31 mouse cellular contexts compared by ENCODE assay signal in genomic region chr11:78392728-78393127, GRCm38 (mm10). TPM values are rescaled to one million over a fixed set of nuclear protein-coding genes. Genes with fewer than 3 reads are reported as not detected.
A peak's percentile ranks its signal among the peaks of the same experiment; 100 is the strongest.
DNase-seq lines count a peak whose midpoint lies in the region; ATAC-seq and TF ChIP-seq lines count a peak whose summit lies in the region.
"Had no signal": no experiment of that assay in that cellular context is flagged by ENCODE, and none has a peak within 500 bp of the region (broad histone marks: within the 10 kb centered on the region; RNA-seq: fewer than 3 reads in every experiment).

No protein-coding gene starts in this region.

- no peaks in the 10 kb centered on the region for H3K36me3 ChIP-seq in liver, postnatal 0 days (replicated peaks; ENCODE audit: insufficient read depth, low read length)
- no peaks in the 10 kb centered on the region for H3K36me3 ChIP-seq in lung, embryonic 14.5 days (ENCODE audit: insufficient read depth)
- no peaks in the 10 kb centered on the region for H3K36me3 ChIP-seq in midbrain, embryonic 10.5 days
- H3K36me3 ChIP-seq: heart, embryonic 12.5 days; hindbrain, embryonic 13.5 days; limb, embryonic 10.5 days; limb, embryonic 15.5 days; midbrain, embryonic 15.5 days; neural tube, embryonic 15.5 days had no signal

- DNase-seq in liver, postnatal 0 days: peak; percentile 73
- DNase-seq in liver: no peak
- peak; percentile 18 for DNase-seq in lung, embryonic 14.5 days
- peak; percentile 78 for DNase-seq in lung, postnatal 14 days
- DNase-seq in right cerebral cortex, postnatal 4 days: no peak
- no peak for DNase-seq in spleen, postnatal 36 days (ENCODE audit: low spot score in 2 of 2)
- DNase-seq in midbrain, embryonic 10.5 days (ENCODE audit: low spot score): no peak
- DNase-seq: adrenal gland, postnatal 25 days; cerebellum, adult 11-12 months; cerebellum, postnatal 10 days; gastrocnemius, postnatal 25 days; heart, adult 2 months; heart, postnatal 4 days; kidney, adult 9 months; kidney, postnatal 10 days; layer of hippocampus, adult 9-11 months; retina, postnatal 1 day; right cerebral cortex, postnatal 14 days; thymus, postnatal 25 days had no signal

- H3K9me3 ChIP-seq in liver, postnatal 0 days (ENCODE audit: low read length): no peaks in the 10 kb centered on the region
- no peaks in the 10 kb centered on the region for H3K9me3 ChIP-seq in lung, embryonic 14.5 days (ENCODE audit: low read depth, low read length)
- no peaks in the 10 kb centered on the region for H3K9me3 ChIP-seq in midbrain, embryonic 10.5 days (replicated peaks)
- H3K9me3 ChIP-seq: forebrain, embryonic 13.5 days; heart, embryonic 12.5 days; hindbrain, embryonic 13.5 days; limb, embryonic 10.5 days; limb, embryonic 15.5 days; midbrain, embryonic 15.5 days; neural tube, embryonic 15.5 days had no signal

- H3K9ac ChIP-seq in liver, postnatal 0 days (replicated peaks): no peak overlapping the region
- no peak overlapping the region for H3K9ac ChIP-seq in lung, embryonic 14.5 days
- H3K9ac ChIP-seq: forebrain, embryonic 13.5 days; heart, embryonic 12.5 days; hindbrain, embryonic 13.5 days; limb, embryonic 15.5 days; midbrain, embryonic 15.5 days; neural tube, embryonic 15.5 days had no signal

- no peaks in the 10 kb centered on the region for H3K27me3 ChIP-seq in liver, postnatal 0 days (ENCODE audit: insufficient read depth, low read length)
- no peaks in the 10 kb centered on the region for H3K27me3 ChIP-seq in lung, embryonic 14.5 days (ENCODE audit: insufficient read depth, low read length)
- 0 out of 2 replicates have a peak, but pooled peaks cover 5% of the 10 kb centered on the region for H3K27me3 ChIP-seq in midbrain, embryonic 10.5 days (ENCODE audit: low read depth, poor library complexity, severe bottlenecking)
- H3K27me3 ChIP-seq: forebrain, embryonic 13.5 days; hindbrain, embryonic 13.5 days; limb, embryonic 15.5 days; midbrain, embryonic 15.5 days; neural tube, embryonic 15.5 days had no signal

- no peak for TF ChIP-seq CTCF in liver, postnatal 0 days (IDR thresholded peaks at IDR 0.05; ENCODE audit: low read depth)
- TF ChIP-seq CTCF in lung, embryonic 14.5 days (IDR thresholded peaks at IDR 0.05; ENCODE audit: low read depth): no peak

- no peak overlapping the region for H3K27ac ChIP-seq in liver, postnatal 0 days (ENCODE audit: low read depth)
- H3K27ac ChIP-seq in lung, embryonic 14.5 days (ENCODE audit: low read depth): no peak overlapping the region
- H3K27ac ChIP-seq in midbrain, embryonic 10.5 days (replicated peaks): no peak overlapping the region
- H3K27ac ChIP-seq: forebrain, embryonic 13.5 days; heart, adult 2 months; hindbrain, embryonic 13.5 days; limb, embryonic 10.5 days; limb, embryonic 15.5 days; midbrain, embryonic 15.5 days; neural tube, embryonic 15.5 days had no signal

- H3K4me2 ChIP-seq in liver, postnatal 0 days (ENCODE audit: low read depth, low read length): no peak overlapping the region
- no peak overlapping the region for H3K4me2 ChIP-seq in lung, embryonic 14.5 days
- H3K4me2 ChIP-seq: forebrain, embryonic 13.5 days; heart, embryonic 12.5 days; hindbrain, embryonic 13.5 days; limb, embryonic 15.5 days; midbrain, embryonic 15.5 days; neural tube, embryonic 15.5 days had no signal

- H3K4me1 ChIP-seq in liver, postnatal 0 days (ENCODE audit: insufficient read depth): no peaks in the 10 kb centered on the region
- no peaks in the 10 kb centered on the region for H3K4me1 ChIP-seq in lung, embryonic 14.5 days (ENCODE audit: insufficient read depth)
- H3K4me1 ChIP-seq in midbrain, embryonic 10.5 days: peaks cover 9% of the 10 kb centered on the region

- 57% methylated on average over 3 of the region's 3 CpGs for WGBS in liver, postnatal 0 days (ENCODE audit: insufficient replicate concordance)
- 46% methylated on average over 3 of the region's 3 CpGs for WGBS in lung, embryonic 14.5 days
- 87% methylated on average over 3 of the region's 3 CpGs for WGBS in midbrain, embryonic 10.5 days

- H3K4me3 ChIP-seq in liver, postnatal 0 days (ENCODE audit: low read depth, low read length): no peak overlapping the region
- H3K4me3 ChIP-seq in lung, embryonic 14.5 days (ENCODE audit: low read depth, low read length): no peak overlapping the region
- H3K4me3 ChIP-seq in midbrain, embryonic 10.5 days: no peak overlapping the region
- H3K4me3 ChIP-seq: forebrain, embryonic 13.5 days; heart, adult 2 months; heart, embryonic 12.5 days; hindbrain, embryonic 13.5 days; limb, embryonic 10.5 days; limb, embryonic 15.5 days; midbrain, embryonic 15.5 days; neural tube, embryonic 15.5 days had no signal

- peak; percentile 83 for ATAC-seq in liver, postnatal 0 days
- ATAC-seq in lung, embryonic 14.5 days (ENCODE audit: insufficient read depth): no peak
- ATAC-seq: CD4-positive, CD25-positive, alpha-beta regulatory T cell, adult 4 months; forebrain, embryonic 13.5 days; intestine, embryonic 16.5 days; midbrain, embryonic 15.5 days had no signal

- no peak for TF ChIP-seq EP300 in liver, postnatal 0 days (IDR thresholded peaks at IDR 0.05; ENCODE audit: low read depth)

RNA-seq across cellular contexts. Expression of gene Foxn1, which starts 6.4 kb away (rescaled TPM):
- not detected in 2 replicates for polyA plus RNA-seq in liver, postnatal 0 days (2015; fragmentation: Nextera tagmentation; extraction: Ambion mirVana)
- polyA plus RNA-seq in lung, embryonic 14.5 days (2014; fragmentation: Nextera tagmentation; extraction: Ambion mirVana): not detected in 2 replicates
- polyA plus RNA-seq in midbrain, embryonic 10.5 days (2016; fragmentation: Nextera tagmentation; extraction: Ambion mirVana): not detected in 2 replicates
- polyA plus RNA-seq: forebrain, embryonic 13.5 days; heart, adult 2 months; heart, embryonic 12.5 days; heart, postnatal 0 days; hindbrain, embryonic 13.5 days; intestine, embryonic 16.5 days; large intestine, adult 2 months; limb, embryonic 10.5 days; midbrain, embryonic 15.5 days; neural tube, embryonic 15.5 days had no signal

RNA-seq across cellular contexts. Expression of gene Slc13a2, which starts 29.3 kb away (rescaled TPM):
- polyA plus RNA-seq in liver, postnatal 0 days (2015; fragmentation: Nextera tagmentation; extraction: Ambion mirVana): 0.07 and 0.08 TPM in 2 replicates
- polyA plus RNA-seq in lung, embryonic 14.5 days (2014; fragmentation: Nextera tagmentation; extraction: Ambion mirVana): not detected in 2 replicates
- polyA plus RNA-seq in midbrain, embryonic 10.5 days (2016; fragmentation: Nextera tagmentation; extraction: Ambion mirVana): not detected in 2 replicates
- polyA plus RNA-seq: CD4-positive, CD25-positive, alpha-beta regulatory T cell, adult 4 months; embryonic facial prominence, embryonic 14.5 days; forebrain, embryonic 13.5 days; heart, embryonic 12.5 days; heart, postnatal 0 days; hindbrain, embryonic 13.5 days; limb, embryonic 10.5 days; midbrain, embryonic 15.5 days; neural tube, embryonic 15.5 days had no signal

RNA-seq across cellular contexts. Expression of gene Unc119, which starts 49.4 kb away (rescaled TPM):
- polyA plus RNA-seq in liver, postnatal 0 days (2015; fragmentation: Nextera tagmentation; extraction: Ambion mirVana): 63.7 and 77.0 TPM in 2 replicates
- polyA plus RNA-seq in lung, embryonic 14.5 days (2014; fragmentation: Nextera tagmentation; extraction: Ambion mirVana): 36.8 and 43.1 TPM in 2 replicates
- 57.7 and 61.7 TPM in 2 replicates for polyA plus RNA-seq in midbrain, embryonic 10.5 days (2016; fragmentation: Nextera tagmentation; extraction: Ambion mirVana)

Comparison
In these comparisons a context has a peak if more than half of its experiments do, and no peak if none do; other contexts are left out.
1. DNase-seq: peak in liver, postnatal 0 days (single experiment), lung, embryonic 14.5 days (single experiment) and lung, postnatal 14 days (single experiment); none in liver (single experiment), right cerebral cortex, postnatal 4 days (single experiment), spleen, postnatal 36 days (0 of 2) and midbrain, embryonic 10.5 days (single experiment).